Mouse (Mus musculus): Measurements from ENCODE around the gene AY761184. TPM values are rescaled to one million over a fixed set of nuclear protein-coding genes. Genes with fewer than 3 reads are reported as not detected.

Gene AY761184
- polyA plus RNA-seq (2012; rRNA removed), result not detected in 2 replicates

DNA sequence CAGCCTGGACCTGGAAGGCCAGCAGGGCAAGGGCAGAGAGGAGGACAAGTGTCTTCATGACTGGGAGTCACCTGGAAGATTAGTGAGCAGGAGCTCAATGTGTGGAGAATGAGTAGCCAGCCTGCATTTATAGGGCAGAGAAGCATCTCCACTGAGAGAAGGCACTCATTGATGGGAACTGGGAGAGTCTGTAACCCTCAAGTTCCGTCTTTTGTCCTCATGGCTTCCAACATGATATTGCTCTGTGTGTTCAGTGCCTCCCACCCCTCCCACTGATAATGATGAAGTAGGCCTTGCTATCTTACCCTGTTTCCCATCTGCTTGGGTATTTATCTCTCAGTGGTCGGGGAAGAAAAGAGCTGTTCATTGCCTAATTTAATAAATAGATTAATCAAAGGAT lies at the start of gene AY761184:
TSS of gene AY761184 (minus strand) at position 101 of the 400 bp plus-strand sequence.

DNA sequence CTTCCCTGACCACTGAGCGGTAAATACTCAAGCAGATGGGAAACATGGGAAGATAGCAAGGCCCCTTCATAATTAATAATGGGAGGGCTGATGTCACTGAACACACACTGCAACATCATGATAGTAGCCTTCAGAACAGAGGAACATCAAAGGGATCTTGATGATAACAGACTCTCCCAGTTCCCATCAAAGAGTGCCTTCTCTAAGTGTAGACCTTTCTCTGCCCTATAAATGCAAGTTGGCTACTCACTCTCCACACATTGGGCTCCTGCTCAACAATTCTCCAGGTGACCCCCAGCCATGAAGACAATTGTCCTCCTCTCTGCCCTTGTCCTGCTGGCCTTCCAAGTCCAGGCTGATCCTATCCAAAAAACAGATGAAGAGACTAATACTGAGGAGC lies 37.9 kb downstream of the AY761184 start, which contains the start of gene Defa34:
TSS of gene Defa34 (plus strand) at position 301 of the 400 bp plus-strand sequence.

DNA sequence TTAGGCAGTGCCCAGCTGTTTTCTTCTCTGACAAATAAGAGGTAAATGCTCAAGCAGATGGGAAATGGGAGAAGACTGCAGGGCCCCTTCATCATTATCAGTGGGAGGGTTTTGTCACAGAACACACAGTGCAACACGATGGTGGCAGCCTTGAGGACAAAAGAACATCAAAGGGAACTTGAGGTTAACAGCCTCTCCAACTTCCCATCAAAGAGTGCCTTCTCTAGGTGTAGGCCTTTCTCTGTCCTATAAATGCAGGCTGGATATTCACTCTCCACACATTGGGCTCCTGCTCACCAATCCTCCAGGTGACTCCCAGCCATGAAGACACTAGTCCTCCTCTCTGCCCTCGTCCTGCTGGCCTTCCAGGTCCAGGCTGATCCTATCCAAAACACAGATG lies 48.0 kb downstream of the AY761184 start, which contains the start of gene Defa17:
TSS of gene Defa17 (plus strand) at position 301 of the 400 bp plus-strand sequence.

Other genes with a start within 250 kb of the AY761184 start
- gene Gm7849, start 247.1 kb downstream of the AY761184 start, polyA plus RNA-seq (2012; rRNA removed), result not detected in 2 replicates
- not detected in 2 replicates for gene Defa20, start 194.4 kb downstream of the AY761184 start, polyA plus RNA-seq (2012; rRNA removed)
- not detected in 2 replicates for gene Defa32, start 174.6 kb downstream of the AY761184 start, polyA plus RNA-seq (2012; rRNA removed)
- not detected in 2 replicates for gene Defa37, start 138.3 kb downstream of the AY761184 start, polyA plus RNA-seq (2012; rRNA removed)
- gene Defa28, start 120.6 kb downstream of the AY761184 start, polyA plus RNA-seq (2012; rRNA removed), result not detected in 2 replicates
- gene Gm7861, start 109.1 kb downstream of the AY761184 start, polyA plus RNA-seq (2012; rRNA removed), result not detected in 2 replicates
- gene Defa26, start 85.5 kb downstream of the AY761184 start, polyA plus RNA-seq (2012; rRNA removed), result not detected in 2 replicates
- not detected in 2 replicates for gene Defa17, start 47.9 kb downstream of the AY761184 start, polyA plus RNA-seq (2012; rRNA removed)
- gene Defa34, start 37.8 kb downstream of the AY761184 start, polyA plus RNA-seq (2012; rRNA removed), result not detected in 2 replicates
- not detected in 2 replicates for gene Defa24, start 30.8 kb upstream of the AY761184 start, polyA plus RNA-seq (2012; rRNA removed)
- not detected in 2 replicates for gene Defb50, start 119.9 kb upstream of the AY761184 start, polyA plus RNA-seq (2012; rRNA removed)
- gene Defb2, start 136.3 kb upstream of the AY761184 start, polyA plus RNA-seq (2012; rRNA removed), result not detected in 2 replicates
- not detected in 2 replicates for gene Defb10, start 155.3 kb upstream of the AY761184 start, polyA plus RNA-seq (2012; rRNA removed)
- not detected in 2 replicates for gene Defb9, start 181.8 kb upstream of the AY761184 start, polyA plus RNA-seq (2012; rRNA removed)
- not detected in 2 replicates for gene Defb11, start 202.8 kb upstream of the AY761184 start, polyA plus RNA-seq (2012; rRNA removed)
- not detected in 2 replicates for gene Defb15, start 229.1 kb upstream of the AY761184 start, polyA plus RNA-seq (2012; rRNA removed)
- not detected in 2 replicates for gene Defb35, start 234.7 kb upstream of the AY761184 start, polyA plus RNA-seq (2012; rRNA removed)
- gene Defb13, start 243.1 kb upstream of the AY761184 start, polyA plus RNA-seq (2012; rRNA removed), result not detected in 2 replicates

Data from liver, embryonic 18 days (tissue).